Mouse (Mus musculus) hindbrain, postnatal 0 days (tissue): ENCODE data around the gene Susd4. TPM values are rescaled to one million over a fixed set of nuclear protein-coding genes. Genes with fewer than 3 reads are reported as not detected.

Experiments used
- ATAC-seq: fragments of 200-750 bp; cut with Nextera tagmentation; 2 replicates; pipeline ENCODE4 v1.8.0; 2017; ENCODE audit warnings: mild to moderate bottlenecking, moderate TSS enrichment, moderate library complexity
- DNase-seq: peaks from one replicate; pipeline ENCODE4 v3.0.0-alpha.2; 2015; ENCODE audit warnings: low spot score
- H3K27ac ChIP-seq: fragments of 300-500 bp; sonication (generic); 2 replicates; pipeline ENCODE4 v1.5.1; 2014; ENCODE audit warnings: mild to moderate bottlenecking
- H3K27me3 ChIP-seq: fragments of 300-500 bp; sonication (generic); 2 replicates; pipeline ENCODE4 v1.6.1; 2014; ENCODE audit warnings: low read length, mixed read lengths; ENCODE audit not compliant: insufficient read depth
- H3K36me3 ChIP-seq: fragments of 300-500 bp; sonication (generic); 2 replicates; pipeline ENCODE4 v1.6.1; 2014; ENCODE audit warnings: low read length, mixed read lengths; ENCODE audit not compliant: insufficient read depth
- H3K4me1 ChIP-seq: fragments of 300-500 bp; sonication (generic); 2 replicates; pipeline ENCODE4 v1.6.1; 2014; ENCODE audit warnings: antibody characterized with exemption, low read length, mixed read lengths; ENCODE audit not compliant: insufficient read depth
- H3K4me2 ChIP-seq: fragments of 300-500 bp; sonication (generic); 2 replicates; pipeline ENCODE4 v1.6.1; 2014; ENCODE audit warnings: low read depth, mild to moderate bottlenecking, low read length, moderate library complexity, mixed read lengths
- H3K4me3 ChIP-seq: fragments of 300-500 bp; sonication (generic); 2 replicates; pipeline ENCODE4 v1.5.1; 2014; ENCODE audit warnings: low read length
- H3K9ac ChIP-seq: fragments of 300-500 bp; sonication (generic); replicated peaks from 2 replicates; pipeline ENCODE4 v1.6.1; 2014; ENCODE audit warnings: mild to moderate bottlenecking, low read length, moderate library complexity, mixed read lengths
- H3K9me3 ChIP-seq: fragments of 300-500 bp; sonication (generic); 2 replicates; pipeline ENCODE4 v1.6.1; 2016; ENCODE audit warnings: low read length, mixed read lengths
- CTCF ChIP-seq: IDR thresholded peaks from 2 replicates; pipeline ENCODE4 v1.5.1; 2016; ENCODE audit warnings: antibody characterized with exemption, control low read depth, low read depth
- WGBS: fragments of 180-500 bp; shearing (Covaris S2); extraction: QIAGEN DNeasy Blood & Tissue Kit; methylation state at CpG from one replicate; pipeline ENCODE4 v1.1.7; 2014; 5-methylcytosine and 5-hydroxymethylcytosine counted together
- polyA plus RNA-seq: library from polyadenylated mRNA; unstranded; fragments of >200 nt; fragmentation: Nextera tagmentation; extraction: Ambion mirVana; gene quantifications from 2 replicates; pipeline ENCODE4 v1.2.1, GENCODE M21; 2015
- total RNA-seq: library from RNA; depleted of rRNA; stranded (reverse); fragments of >200 nt; gene quantifications from 2 replicates; pipeline ENCODE4 v1.2.3, GENCODE M21; 2014

Gene Susd4
- total and polyA plus RNA-seq, 2 experiments from 2014 or later = 74.4 to 77.3 TPM

- TF ChIP-seq CTCF = no peak
- H3K9ac ChIP-seq = no peak overlapping the region
- no peak overlapping the region for H3K4me3 ChIP-seq
- ATAC-seq (no peak), DNase-seq (no peak)
- no peaks in the 10 kb centered on the region for H3K9me3 ChIP-seq
- H3K4me2 ChIP-seq = no peak overlapping the region
- 75% methylated on average over 2 of the region's 2 CpGs for WGBS
- no peaks in the 10 kb centered on the region for H3K4me1 ChIP-seq
- H3K36me3 ChIP-seq = no peaks in the 10 kb centered on the region
- H3K27ac ChIP-seq = no peak overlapping the region
- no peaks in the 10 kb centered on the region for H3K27me3 ChIP-seq
Measured at GRCm38 (mm10) chr1:182801590-182801989, 37.9 kb downstream of the Susd4 start.

- no peaks in the 10 kb centered on the region for H3K9me3 ChIP-seq
- no peak overlapping the region for H3K4me2 ChIP-seq
- H3K4me1 ChIP-seq = no peaks in the 10 kb centered on the region
- no peak for ATAC-seq
- WGBS = 46% methylated on average over 15 of the region's 15 CpGs
- H3K4me3 ChIP-seq = no peak overlapping the region
- no peak for DNase-seq
- H3K36me3 ChIP-seq = no peaks in the 10 kb centered on the region
- no peaks in the 10 kb centered on the region for H3K27me3 ChIP-seq
- H3K27ac ChIP-seq = no peak overlapping the region
- no peak for TF ChIP-seq CTCF
- no peak overlapping the region for H3K9ac ChIP-seq
Measured at GRCm38 (mm10) chr1:182802891-182803290, 39.2 kb downstream of the Susd4 start.

GRCm38 (mm10) chr1:182813991-182814390 lies 50.3 kb downstream of the Susd4 start:
- H3K27me3 ChIP-seq = no peaks in the 10 kb centered on the region
- H3K36me3 ChIP-seq = no peaks in the 10 kb centered on the region
- no peaks in the 10 kb centered on the region for H3K9me3 ChIP-seq
- TF ChIP-seq CTCF = no peak
- H3K4me2 ChIP-seq = no peak overlapping the region
- H3K27ac ChIP-seq = peak overlapping the region; percentile 26; the same call in 1 of the 2 replicates
- H3K4me3 ChIP-seq = no peak overlapping the region
- 41% methylated on average over 7 of the region's 7 CpGs for WGBS
- H3K4me1 ChIP-seq = peaks cover 4% of the 10 kb centered on the region; the same call in 1 of the 2 replicates
- no peak for DNase-seq
- H3K9ac ChIP-seq = no peak overlapping the region
- no peak for ATAC-seq

GRCm38 (mm10) chr1:182814566-182814965 lies 50.9 kb downstream of the Susd4 start:
- no peak overlapping the region for H3K4me2 ChIP-seq
- no peak overlapping the region for H3K9ac ChIP-seq
- no peaks in the 10 kb centered on the region for H3K27me3 ChIP-seq
- H3K27ac ChIP-seq = no peak overlapping the region
- no peak for TF ChIP-seq CTCF
- H3K4me1 ChIP-seq = peaks cover 4% of the 10 kb centered on the region; the same call in 1 of the 2 replicates
- DNase-seq (no peak), ATAC-seq (no peak)
- WGBS = 79% methylated on average over 6 of the region's 6 CpGs
- H3K36me3 ChIP-seq = no peaks in the 10 kb centered on the region
- no peak overlapping the region for H3K4me3 ChIP-seq
- H3K9me3 ChIP-seq = no peaks in the 10 kb centered on the region

- TF ChIP-seq CTCF = no peak
- Histone ChIP-seq H3K4me2 (no peak overlapping the region), H3K27ac (no peak overlapping the region), H3K4me3 (no peak overlapping the region), H3K9ac (no peak overlapping the region), H3K9me3 (no peaks in the 10 kb centered on the region), H3K4me1 (0 out of 2 replicates have a peak, but pooled peaks cover 4% of the 10 kb centered on the region), H3K27me3 (no peaks in the 10 kb centered on the region), H3K36me3 (no peaks in the 10 kb centered on the region)
- DNase-seq = no peak
- WGBS = 52% methylated on average over 5 of the region's 5 CpGs
- no peak for ATAC-seq
Measured at GRCm38 (mm10) chr1:182817106-182817505, 53.4 kb downstream of the Susd4 start.

GRCm38 (mm10) chr1:182817624-182818023 lies 54.0 kb downstream of the Susd4 start:
- ATAC-seq (no peak), DNase-seq (no peak)
- 19% methylated on average over 6 of the region's 6 CpGs for WGBS
- Histone ChIP-seq H3K4me2 (no peak overlapping the region), H3K9ac (no peak overlapping the region), H3K36me3 (no peaks in the 10 kb centered on the region), H3K27ac (no peak overlapping the region), H3K27me3 (no peaks in the 10 kb centered on the region), H3K4me3 (no peak overlapping the region), H3K4me1 (0 out of 2 replicates have a peak, but pooled peaks cover 4% of the 10 kb centered on the region), H3K9me3 (no peaks in the 10 kb centered on the region)
- TF ChIP-seq CTCF = no peak

- TF ChIP-seq CTCF = no peak
- H3K9ac ChIP-seq = no peak overlapping the region
- no peak overlapping the region for H3K27ac ChIP-seq
- H3K4me3 ChIP-seq = no peak overlapping the region
- H3K9me3 ChIP-seq = no peaks in the 10 kb centered on the region
- peaks cover 4% of the 10 kb centered on the region for H3K4me1 ChIP-seq
- 37% methylated on average over 10 of the region's 10 CpGs for WGBS
- ATAC-seq (no peak), DNase-seq (no peak)
- H3K27me3 ChIP-seq = no peaks in the 10 kb centered on the region
- no peaks in the 10 kb centered on the region for H3K36me3 ChIP-seq
- no peak overlapping the region for H3K4me2 ChIP-seq
Measured at GRCm38 (mm10) chr1:182818931-182819330, 55.3 kb downstream of the Susd4 start.
